Mouse (Mus musculus) frontal cortex, adult (tissue): ENCODE data around the gene Pfas.

Experiments
- ATAC-seq: cut with Nextera tagmentation; 2 replicates; pipeline ENCODE4 v1.9.2; 2017; ENCODE audit warnings: mild to moderate bottlenecking, moderate library complexity, mixed read lengths; ENCODE audit not compliant: low TSS enrichment

The Pfas gene

DNA sequence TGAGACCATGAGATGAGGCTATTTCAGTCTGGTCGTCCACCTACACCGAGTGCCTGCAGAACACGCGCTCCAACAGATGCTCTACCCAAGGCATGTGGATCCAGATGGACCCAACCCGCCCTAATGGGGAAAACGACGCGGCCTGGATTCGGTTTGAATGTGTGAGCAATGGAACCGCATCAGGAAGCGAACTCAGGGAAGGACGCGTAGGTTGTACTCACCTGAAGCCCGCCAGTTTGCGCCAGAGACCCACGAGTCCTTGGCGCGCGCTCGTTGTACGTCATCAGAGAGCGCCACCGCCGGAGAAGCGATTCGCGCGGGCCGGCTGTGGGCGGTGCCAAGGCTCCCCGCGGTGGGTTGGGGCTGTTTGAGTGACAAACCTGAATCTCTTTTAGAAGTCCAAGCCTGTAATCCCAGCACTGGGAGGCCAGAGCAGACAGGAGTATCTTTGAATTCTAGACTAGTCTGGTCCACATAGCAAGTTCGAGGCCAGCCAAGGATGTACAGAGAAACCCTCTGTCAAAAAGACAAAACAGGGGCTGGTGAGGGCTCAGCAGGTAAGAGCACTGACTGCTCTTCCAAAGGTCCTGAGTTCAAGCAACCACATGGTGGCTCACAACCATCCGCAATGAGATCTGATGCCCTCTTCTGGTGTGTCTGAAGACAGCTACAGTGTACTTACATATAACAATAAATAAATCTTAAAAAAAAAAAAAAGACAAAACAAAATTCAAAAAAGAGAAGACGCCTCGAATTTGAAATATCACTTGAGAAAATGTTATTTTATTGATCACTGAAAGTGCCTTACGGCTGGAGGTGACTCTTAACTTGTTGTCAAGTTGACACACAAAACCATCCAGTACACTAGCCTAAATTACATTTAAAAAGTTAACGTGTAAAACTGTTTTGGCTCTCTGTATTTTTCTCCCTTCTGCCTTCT, at the start of gene Pfas:
Pfas (minus strand) TSS at position 279 of the 940 bp plus-strand sequence.
- peak; percentile 64 for ATAC-seq

GRCm38 (mm10) chr11:69053848-69054247, 45.6 kb upstream of the Pfas start:
- no peak for ATAC-seq

- ATAC-seq, result no peak
Measured at GRCm38 (mm10) chr11:69052824-69053421, 44.7 kb upstream of the Pfas start.

- ATAC-seq, result no peak
Measured at GRCm38 (mm10) chr11:69051771-69052170, 43.5 kb upstream of the Pfas start.

DNA sequence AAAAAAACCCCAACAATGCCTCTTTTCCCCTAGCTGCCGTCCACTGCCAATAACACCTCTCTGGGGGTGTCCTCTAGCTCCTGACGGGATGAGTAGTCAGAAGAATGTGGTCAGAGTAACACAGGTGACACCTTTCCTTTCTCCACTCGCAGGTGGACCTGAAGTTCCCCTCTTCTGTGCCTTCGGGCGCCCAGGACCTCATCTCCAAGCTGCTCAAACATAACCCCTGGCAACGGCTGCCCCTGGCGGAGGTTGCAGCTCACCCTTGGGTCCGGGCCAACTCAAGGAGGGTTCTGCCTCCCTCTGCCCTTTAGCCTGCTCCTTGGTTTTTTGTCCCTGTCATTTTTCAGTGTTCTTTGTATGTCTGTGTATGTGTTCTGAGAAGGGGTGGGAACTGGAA, 42.5 kb upstream of the Pfas start:
- no peak for ATAC-seq

- ATAC-seq, result no peak
Measured at GRCm38 (mm10) chr11:69048151-69048550, 39.9 kb upstream of the Pfas start.

GRCm38 (mm10) chr11:69047592-69047991, 39.3 kb upstream of the Pfas start:
- no peak for ATAC-seq

DNA sequence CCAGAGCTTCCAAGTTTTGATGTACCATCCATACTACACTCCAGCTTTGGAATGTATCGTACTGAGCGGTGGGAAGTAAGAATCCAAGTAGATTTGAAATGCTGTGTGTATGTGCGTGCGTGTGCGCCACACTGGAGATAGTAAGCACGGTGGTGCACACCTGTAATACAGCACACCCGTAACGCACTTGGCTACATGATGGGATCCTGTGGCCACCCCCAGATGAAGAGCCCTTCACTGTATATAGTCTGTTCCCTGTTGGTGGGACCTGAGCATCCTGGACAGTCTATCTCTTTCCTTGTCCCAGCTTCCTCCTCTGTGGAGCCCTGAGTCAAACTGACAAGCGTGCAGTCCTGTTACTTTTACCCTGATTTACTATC, 38.1 kb upstream of the Pfas start:
- no peak for ATAC-seq

GRCm38 (mm10) chr11:69045531-69046394, 37.5 kb upstream of the Pfas start, which contains the start of gene Aurkb:
Gene Aurkb, plus strand, starts transcription at chr11:69045647.
- peak; percentile 64; the same call in 1 of the 2 replicates for ATAC-seq

- ATAC-seq, result no peak
Measured at GRCm38 (mm10) chr11:69038173-69038572, 29.9 kb upstream of the Pfas start.

- no peak for ATAC-seq
Measured at GRCm38 (mm10) chr11:69037231-69038061, 29.2 kb upstream of the Pfas start.

- ATAC-seq, result no peak
Measured at GRCm38 (mm10) chr11:69036486-69037230, 28.4 kb upstream of the Pfas start.

- peak; percentile 68 for ATAC-seq
Measured at GRCm38 (mm10) chr11:69035849-69036248, 27.6 kb upstream of the Pfas start.

- ATAC-seq, result no peak
Measured at GRCm38 (mm10) chr11:69035411-69035810, 27.2 kb upstream of the Pfas start.

DNA sequence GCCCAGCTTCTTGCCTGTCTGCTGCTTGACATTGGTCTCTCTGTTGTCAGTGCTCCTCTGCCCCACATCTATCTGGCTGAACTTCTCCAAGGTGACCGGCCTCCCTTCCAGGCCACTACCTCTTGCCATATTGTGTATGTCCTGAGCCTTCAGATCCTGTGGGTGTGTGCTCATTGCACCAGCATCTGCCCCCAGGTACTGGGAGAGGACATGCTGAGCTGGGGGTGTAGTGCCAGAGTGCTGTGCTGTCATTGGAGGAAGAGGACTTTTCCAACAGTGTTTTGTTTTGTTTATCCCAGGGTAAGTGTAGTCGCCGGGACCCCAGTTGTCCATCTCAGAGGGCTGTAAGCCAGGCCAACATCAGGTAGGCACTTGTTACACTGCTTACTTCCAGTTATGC, 26.3 kb upstream of the Pfas start:
- no peak for ATAC-seq

GRCm38 (mm10) chr11:69033552-69033951, 25.3 kb upstream of the Pfas start:
- ATAC-seq, result no peak

DNA sequence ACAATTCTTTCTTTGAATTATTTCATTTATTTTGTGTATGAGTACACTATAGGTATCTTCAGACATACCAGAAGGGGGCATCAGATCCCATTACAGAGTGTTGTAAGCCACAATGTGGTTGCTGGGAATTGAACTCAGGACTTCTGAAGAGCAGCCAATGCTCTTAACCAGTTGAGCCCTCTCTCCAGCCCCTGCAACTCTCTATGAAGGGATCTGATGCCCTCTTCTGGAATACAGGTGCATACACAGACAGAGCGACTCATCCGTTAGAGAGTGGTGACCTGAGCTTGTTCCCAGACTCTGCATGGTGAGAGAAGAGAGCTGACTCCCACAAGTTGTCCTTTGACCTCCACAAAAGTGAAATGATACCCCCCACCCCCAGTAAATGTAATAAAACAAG, 20.5 kb upstream of the Pfas start:
- ATAC-seq, result no peak

DNA sequence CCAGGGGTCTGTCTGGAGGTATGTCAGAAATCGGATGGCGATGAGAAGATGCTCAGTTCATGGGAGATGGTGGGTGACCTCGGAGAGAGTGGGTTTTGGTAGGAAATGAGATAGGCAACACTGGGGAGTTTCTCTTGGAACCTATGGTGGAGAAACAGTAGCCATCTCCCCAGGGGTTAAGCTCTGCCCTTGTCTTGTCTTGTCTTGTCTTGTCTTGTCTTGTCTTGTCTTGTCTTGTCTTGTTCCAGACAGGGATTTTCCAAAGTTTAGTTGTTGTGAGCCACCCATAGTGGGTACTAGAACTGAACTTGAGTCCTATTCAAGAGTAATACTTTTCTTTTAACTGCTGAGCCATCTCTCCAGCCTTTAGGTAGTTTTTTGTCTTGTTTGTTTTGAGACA, 18.3 kb upstream of the Pfas start:
- no peak for ATAC-seq

DNA sequence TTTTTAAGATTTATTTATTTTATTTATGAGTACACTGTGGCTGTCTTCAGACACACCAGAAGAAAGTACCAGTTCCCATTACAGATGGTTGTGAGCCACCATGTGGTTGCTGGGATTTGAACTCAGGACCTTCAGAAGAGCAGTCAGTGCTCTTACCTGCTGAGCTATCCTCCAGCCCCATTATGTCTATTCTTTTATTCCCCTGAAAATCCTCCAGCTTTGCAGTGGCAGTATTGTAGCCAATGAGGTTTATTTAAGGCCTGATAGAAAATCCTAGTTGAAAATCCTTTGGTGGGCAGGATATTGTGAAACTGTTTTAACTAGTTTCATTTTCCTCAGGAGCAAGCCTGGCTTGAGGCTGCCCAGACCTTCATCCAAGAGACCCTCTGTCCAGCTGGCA, 12.4 kb upstream of the Pfas start:
- no peak for ATAC-seq

GRCm38 (mm10) chr11:69016755-69017154, 8.5 kb upstream of the Pfas start:
- ATAC-seq, result no peak
